Mouse (Mus musculus) lung, adult 18-20 months (tissue): Measurements from ENCODE around the gene Ramp1.
A peak's percentile ranks its signal among the peaks of the same experiment; 100 is the strongest.

Experiments used
- DNase-seq, 2 experiments: peaks; one replicate each; pipeline ENCODE4 v3.0.0; 2022; ENCODE audit warnings: mixed read lengths in 2 of 2

Ramp1 gene

GRCm38 (mm10) chr1:91204221-91204765 is 24.7 kb downstream of the Ramp1 start:
- no peak for DNase-seq

GRCm38 (mm10) chr1:91205651-91206050 is 26.0 kb downstream of the Ramp1 start:
- peak; percentile 48 to 62 for DNase-seq

DNA sequence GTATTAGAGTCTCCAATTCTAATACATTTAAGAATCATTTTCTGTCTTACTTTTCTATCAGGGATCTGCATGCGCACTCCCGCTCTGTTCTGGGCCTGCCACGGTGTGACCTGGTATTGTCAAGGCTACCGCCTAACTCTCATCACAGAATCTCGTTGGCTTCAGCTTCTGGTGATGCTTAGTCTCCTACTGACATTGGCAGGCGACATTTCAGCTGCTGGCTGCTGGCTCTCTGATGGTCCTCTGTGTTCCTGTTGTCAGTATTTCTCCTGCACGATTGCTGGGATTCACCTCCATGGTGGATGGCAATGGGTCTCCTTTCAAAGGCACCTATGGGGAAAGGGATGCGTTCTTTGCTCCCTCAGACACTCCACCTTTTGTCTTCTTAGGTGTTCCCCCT is 26.7 kb downstream of the Ramp1 start:
- DNase-seq, result no peak

DNA sequence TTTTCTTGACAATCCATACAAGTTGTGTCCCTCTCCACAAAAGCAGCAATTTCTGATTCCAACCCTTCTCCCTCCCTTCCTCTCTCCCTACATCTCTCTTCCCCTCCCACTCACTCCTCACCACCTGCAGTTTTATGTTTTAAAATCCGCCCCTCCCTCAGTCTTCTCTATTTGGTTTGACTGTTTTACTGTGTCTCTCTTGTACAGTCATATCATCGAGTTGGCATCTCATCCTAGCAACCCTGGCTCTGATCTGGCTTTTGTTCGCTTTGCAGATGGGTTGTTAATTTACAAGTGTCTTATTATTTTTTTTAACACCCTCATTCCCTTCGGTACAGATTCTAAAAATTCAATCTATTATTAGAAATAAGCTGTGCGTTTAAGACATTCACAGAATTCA is 27.3 kb downstream of the Ramp1 start:
- no peak for DNase-seq

GRCm38 (mm10) chr1:91207334-91208074 is 27.9 kb downstream of the Ramp1 start:
- peak; percentile 55 to 66 for DNase-seq

- no peak for DNase-seq
These were observed 29.7 kb downstream of the Ramp1 start for GRCm38 (mm10) chr1:91209343-91209742.

DNA sequence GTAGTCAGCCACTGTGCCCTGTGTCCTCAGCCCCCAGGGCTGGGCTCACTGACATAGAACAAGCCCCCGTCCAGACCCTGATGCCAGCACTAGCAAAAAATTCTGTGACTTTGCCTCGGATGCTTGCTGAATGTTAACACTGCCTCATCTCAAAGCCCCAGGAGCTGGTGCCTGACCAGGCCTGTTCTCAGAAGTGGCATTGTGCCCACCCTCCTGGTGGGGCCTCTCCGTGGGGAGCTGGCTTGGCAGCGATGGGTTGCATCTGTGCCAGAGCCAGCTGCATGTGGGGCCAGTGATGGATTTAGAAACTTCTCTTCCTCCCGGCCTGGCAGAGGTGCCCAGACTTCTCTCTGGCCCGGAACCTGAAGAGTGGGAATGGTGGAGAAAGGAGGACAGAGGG is 30.2 kb downstream of the Ramp1 start:
- DNase-seq, result peak; percentile 21 to 32

- DNase-seq, result peak; percentile 41 to 56
These were observed 31.5 kb downstream of the Ramp1 start for GRCm38 (mm10) chr1:91211099-91211498.

DNA sequence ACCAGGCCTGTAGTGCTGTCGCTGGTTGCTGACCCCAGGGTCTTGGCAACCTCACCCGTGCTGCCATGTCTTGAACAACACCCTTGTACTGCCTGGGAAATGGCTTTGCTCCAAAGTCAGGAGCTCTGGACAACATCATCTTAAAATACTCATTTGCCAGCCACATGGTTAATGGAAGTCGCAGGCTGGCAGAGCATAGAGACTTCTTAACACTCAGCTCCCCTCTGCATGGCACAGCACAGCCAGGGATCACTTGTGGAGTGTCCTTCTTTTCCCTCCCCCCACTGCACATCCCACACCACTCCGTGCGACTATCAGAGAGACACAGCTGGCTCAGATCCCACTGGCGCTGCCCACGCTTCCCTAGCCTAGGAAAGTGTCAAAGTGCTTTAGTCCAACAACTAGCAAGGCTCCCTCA is 32.0 kb downstream of the Ramp1 start:
- DNase-seq, result no peak

DNA sequence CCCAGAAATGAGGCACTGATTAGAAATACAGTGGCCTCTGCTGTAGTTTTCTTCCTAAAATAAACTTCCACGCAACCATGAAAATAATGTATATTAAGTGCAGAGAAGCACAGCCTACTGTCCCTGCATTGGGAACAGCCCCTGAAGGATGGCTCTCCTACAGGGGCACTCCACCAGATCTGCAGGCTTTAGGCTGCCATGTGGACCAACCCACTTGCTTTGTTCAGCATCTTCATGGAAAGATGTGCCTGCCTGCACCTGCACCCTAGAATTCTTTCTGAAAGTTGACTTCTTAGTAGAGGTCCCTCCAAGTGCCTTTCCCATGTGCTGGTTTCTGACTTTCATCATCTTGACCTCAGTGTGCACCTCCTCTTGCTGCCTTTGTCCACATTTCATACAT is 35.6 kb downstream of the Ramp1 start:
- no peak for DNase-seq

GRCm38 (mm10) chr1:91215981-91216380 is 36.4 kb downstream of the Ramp1 start:
- no peak for DNase-seq

DNA sequence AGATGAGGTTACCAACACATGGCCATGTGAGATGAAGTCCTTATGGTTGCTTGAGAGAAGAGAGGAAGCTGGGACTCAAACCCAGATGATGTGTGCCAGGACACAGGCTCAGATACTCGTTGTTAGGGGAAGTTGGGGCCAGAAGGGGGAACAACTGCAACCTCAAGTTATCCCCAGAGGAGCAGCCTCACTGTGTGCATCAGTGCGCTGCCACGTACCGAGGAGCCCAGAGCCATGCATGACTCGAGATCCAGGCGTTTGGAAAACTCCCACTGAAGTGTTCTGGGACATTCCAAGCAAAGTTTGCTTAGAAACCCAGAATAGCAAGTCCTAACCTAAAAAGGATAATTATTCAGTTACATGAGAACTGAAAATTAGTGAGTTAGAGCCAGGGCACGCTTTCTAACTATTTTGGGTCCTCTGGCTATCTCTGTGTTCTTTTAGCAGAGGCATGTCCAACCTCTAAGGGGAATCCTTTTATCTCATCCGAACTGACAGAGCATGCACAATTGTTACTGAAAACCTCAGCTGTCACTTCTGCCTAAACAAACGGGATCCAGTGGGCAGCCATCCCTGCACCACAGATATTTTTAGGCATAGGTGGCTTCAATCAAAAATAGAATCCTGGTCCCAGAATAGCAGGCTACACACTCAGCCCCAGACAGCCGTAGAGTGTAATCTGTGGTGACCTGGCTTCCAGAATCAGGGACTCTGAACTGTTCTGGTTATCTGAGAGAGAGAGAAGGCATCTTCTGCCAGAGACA is 37.1 kb downstream of the Ramp1 start:
- DNase-seq, result no peak

DNA sequence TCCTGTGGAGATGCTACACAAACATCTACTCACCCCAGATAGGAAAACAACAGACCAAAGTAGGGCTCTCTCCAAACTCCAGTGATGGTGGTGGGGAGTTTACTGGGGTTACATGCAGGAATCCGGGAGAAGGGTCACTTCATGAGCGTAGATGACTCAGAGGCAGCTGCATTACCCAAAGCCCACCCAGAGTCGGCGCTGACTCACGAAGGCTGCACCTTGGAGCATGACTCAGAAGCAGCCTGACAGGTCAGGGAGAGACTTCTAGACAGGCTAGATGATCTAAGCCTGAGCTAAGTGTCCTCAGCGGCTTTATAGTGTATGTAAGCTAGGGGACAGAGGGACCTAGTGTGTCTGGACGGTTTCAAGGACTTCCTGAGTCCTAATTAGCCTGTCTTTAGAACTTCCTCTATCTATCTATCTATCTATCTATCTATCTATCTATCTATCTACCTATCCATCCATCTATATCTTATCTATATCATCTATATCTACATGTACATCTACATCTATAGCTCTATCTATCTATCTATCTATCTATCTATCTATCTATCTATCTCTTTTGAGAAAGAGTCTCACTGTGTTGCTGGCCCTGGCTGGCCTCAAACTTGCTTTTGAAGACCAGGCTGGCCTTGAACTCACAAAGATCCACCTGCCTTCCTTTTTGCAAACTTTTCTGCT is 40.2 kb downstream of the Ramp1 start:
- DNase-seq, result no peak

- peak; percentile 21 to 31 for DNase-seq
These were observed 40.7 kb downstream of the Ramp1 start for GRCm38 (mm10) chr1:91220322-91220672.

GRCm38 (mm10) chr1:91226562-91226961 is 46.9 kb downstream of the Ramp1 start:
- DNase-seq, result no peak

DNA sequence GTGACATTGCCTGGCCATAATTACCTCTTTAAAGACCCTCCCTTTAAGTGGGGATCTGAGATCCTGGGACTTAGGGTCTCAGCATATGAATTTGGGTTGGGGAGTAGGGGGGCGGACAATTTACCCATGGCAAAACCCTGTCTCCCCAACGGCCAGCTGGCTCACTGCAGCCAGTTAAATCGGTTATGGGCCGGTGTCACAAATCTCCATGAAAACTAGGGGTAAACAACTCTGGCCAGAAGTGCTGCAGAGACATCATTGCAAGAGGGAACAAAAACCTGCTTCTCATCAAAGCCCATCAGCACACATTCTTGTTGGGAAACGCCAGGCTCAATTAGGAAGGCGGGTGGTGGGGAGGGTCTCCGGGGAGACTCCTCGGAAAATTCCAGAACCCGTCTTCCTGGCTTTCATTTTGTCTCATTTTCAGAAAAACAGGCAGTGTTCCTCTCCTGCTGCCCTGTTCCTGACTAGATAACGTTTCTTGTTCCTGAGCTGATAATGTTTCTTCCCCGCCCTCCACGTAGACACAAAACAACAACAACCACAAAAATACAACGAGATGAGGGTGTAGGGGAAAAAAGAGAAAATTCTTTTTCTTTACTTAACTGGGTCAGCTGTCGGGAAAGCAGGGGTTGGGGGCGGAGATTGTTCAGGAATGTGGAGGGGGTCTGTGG is 47.9 kb downstream of the Ramp1 start:
- DNase-seq, result no peak

DNA sequence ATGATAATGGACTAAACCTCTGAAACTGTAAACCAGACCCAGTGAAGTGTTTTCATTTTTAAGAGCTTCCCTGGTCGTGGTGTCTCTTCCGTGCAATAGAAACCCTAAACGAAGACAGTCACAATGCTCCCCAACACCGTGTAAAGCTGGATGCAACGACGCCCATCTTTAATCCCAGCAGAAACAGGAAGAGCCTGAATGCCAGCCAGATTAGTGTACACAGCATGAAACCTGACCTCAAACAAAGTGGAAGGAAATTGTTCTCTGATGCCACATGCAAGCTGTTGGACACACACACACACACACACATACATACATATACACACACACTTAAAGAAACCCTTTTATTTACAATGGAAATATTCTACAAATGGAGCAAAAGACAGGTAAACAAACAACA is 51.5 kb downstream of the Ramp1 start:
- DNase-seq, result no peak

GRCm38 (mm10) chr1:91231896-91232295 is 52.3 kb downstream of the Ramp1 start:
- peak; percentile 54 to 75 for DNase-seq

GRCm38 (mm10) chr1:91235395-91235794 is 55.8 kb downstream of the Ramp1 start:
- DNase-seq, result no peak

DNA sequence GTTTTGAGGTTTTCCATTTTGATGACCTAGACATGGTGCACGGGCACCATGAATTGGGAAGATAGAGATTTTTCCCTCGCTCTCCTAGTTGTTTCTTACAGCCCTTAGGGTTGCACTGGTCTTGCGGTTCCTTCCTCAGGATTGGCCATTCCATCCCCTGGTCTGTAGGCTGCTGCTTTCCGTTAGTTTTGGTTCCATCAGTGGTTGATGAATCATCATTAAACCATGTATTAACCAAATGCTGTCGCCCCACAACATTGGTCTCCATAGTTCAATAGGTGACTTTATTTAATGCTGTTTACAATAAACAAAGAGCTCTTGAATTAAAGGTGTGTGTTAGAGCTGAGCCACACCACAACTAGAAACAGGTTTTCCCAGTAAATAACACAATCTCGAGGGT is 58.1 kb downstream of the Ramp1 start:
- DNase-seq, result no peak

DNA sequence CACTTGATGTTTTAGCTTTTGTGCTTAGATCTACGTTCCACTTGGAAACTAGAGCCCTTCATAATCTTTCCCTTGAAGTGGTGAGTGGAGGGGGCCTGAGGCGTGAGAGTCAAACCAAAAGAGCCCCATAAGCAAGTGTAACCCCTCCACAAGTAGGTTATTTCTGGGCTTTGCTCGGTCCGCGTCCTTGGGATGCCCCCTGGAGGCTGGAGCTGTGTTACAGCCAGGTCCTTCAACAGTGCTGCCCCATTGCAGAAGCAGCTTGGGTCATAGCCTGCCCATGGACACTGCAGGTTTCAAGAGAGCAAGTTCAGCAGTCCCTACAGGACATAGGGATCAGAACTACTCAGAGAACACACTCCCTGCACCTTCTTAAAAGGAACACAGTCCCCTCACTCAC is 59.5 kb downstream of the Ramp1 start:
- DNase-seq, result peak; percentile 64 to 68

DNA sequence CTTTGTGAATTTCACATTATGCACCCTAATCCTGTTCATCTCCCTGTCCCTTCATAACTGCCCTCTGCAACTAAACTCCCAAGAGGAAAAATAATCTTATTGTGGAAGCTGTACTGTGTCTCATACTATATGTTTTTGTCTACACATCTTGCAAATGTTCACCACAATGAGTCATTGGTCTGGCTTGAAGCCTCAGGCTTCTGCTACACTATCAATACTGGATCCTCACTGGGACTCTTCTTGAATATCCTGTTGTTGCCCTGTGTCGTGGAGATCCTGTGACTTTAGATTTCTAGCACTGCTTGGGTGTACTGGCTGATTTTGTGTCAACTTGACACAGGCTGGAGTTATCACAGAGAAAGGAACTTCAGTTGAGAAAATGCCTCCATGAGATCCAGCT is 60.2 kb downstream of the Ramp1 start:
- no peak for DNase-seq

DNA sequence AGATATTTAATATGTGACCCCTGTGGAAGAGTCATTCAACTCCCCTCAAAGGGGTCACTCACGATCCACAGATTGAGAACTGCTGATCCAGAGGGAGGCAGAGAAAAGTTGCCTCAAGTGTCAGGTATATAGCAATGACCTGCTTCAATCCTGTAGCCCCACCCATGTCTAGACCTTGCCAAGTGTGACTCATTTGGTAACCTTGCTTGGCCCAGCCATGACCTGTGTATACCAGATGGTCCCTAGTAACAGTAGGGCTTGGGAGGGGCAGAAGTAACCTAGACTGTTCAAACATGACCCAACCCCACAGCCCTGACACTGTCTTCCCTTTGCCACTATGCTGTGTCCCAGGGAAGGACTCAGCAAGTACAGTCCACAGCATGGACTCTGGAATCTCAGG is 61.1 kb downstream of the Ramp1 start:
- DNase-seq, result peak; percentile 68 to 84
